Mouse (Mus musculus) ES-E14 (cell line): Measurements from ENCODE around the gene Tgfbr3. TPM values are rescaled to one million over a fixed set of nuclear protein-coding genes. Genes with fewer than 3 reads are reported as not detected.

Experiments used
- DNase-seq: peaks from one replicate; pipeline ENCODE4 v3.0.0-alpha.2; 2013; ENCODE audit warnings: low read depth, low spot score
- H3K27ac ChIP-seq: 2 replicates; pipeline ENCODE4 v1.5.1; 2012; ENCODE audit warnings: low read depth, mild to moderate bottlenecking, low read length, moderate library complexity, mixed read lengths; ENCODE audit not compliant: poor library complexity, insufficient read depth, severe bottlenecking
- H3K36me3 ChIP-seq: 2 replicates; pipeline ENCODE4 v1.6.1; 2012; ENCODE audit warnings: mild to moderate bottlenecking, low read length, moderate library complexity, mixed read lengths; ENCODE audit not compliant: control insufficient read depth, poor library complexity, insufficient read depth, severe bottlenecking
- H3K4me1 ChIP-seq, 2 experiments: fragments of 150-350 bp in 1 of 2; sonication (generic) in 1 of 2; 2 replicates each; pipeline ENCODE4 v1.6.1; 2012; ENCODE audit warnings: low read length in 2 of 2, mild to moderate bottlenecking in 1 of 2, mixed read lengths in 1 of 2; ENCODE audit not compliant: control insufficient read depth in 2 of 2, insufficient read depth in 2 of 2, poor library complexity in 1 of 2
- H3K4me3 ChIP-seq, 2 experiments: fragments of 150-350 bp in 1 of 2; sonication (generic) in 1 of 2; 2 replicates each; pipeline ENCODE4 v1.5.1; 2012; ENCODE audit warnings: low read length in 2 of 2, low read depth in 1 of 2, mild to moderate bottlenecking in 1 of 2, mixed read lengths in 1 of 2; ENCODE audit not compliant: insufficient read depth in 1 of 2, poor library complexity in 1 of 2, severe bottlenecking in 1 of 2
- H3K9ac ChIP-seq: 2 replicates; pipeline ENCODE4 v1.6.1; 2012; ENCODE audit warnings: low read depth, mild to moderate bottlenecking, low read length, mixed read lengths; ENCODE audit not compliant: poor library complexity, insufficient read depth, severe bottlenecking
- H3K9me3 ChIP-seq: fragments of 150-350 bp; sonication (generic); 2 replicates; pipeline ENCODE4 v1.6.1; 2012; ENCODE audit warnings: low read depth, mild to moderate bottlenecking, low read length; ENCODE audit not compliant: control insufficient read depth, insufficient read depth
- CHD2 ChIP-seq: IDR thresholded peaks from 2 replicates; pipeline ENCODE4 v1.6.1; 2014; ENCODE audit warnings: mild to moderate bottlenecking, low read depth, low read length, inconsistent platforms
- HCFC1 ChIP-seq: IDR thresholded peaks from 2 replicates; pipeline ENCODE4 v1.6.1; 2012; ENCODE audit warnings: low read length, inconsistent platforms, borderline replicate concordance; ENCODE audit not compliant: insufficient read depth
- MAFK ChIP-seq: IDR thresholded peaks from 2 replicates; pipeline ENCODE4 v1.6.1; 2014; ENCODE audit warnings: mild to moderate bottlenecking, low read depth, low read length, inconsistent platforms; ENCODE audit not compliant: insufficient read depth
- ZC3H11A ChIP-seq: IDR thresholded peaks from 2 replicates; pipeline ENCODE4 v1.6.1; 2012; ENCODE audit warnings: low read depth, mild to moderate bottlenecking, inconsistent platforms, low read length, borderline replicate concordance
- ZNF384 ChIP-seq: IDR thresholded peaks from 2 replicates; pipeline ENCODE4 v1.6.1; 2012; ENCODE audit warnings: low read depth, low read length, inconsistent platforms
- in situ Hi-C, 2 experiments: fragments of 600-800 bp; cut with MboI; formaldehyde crosslinking; loops; one replicate each; pipeline ENCODE4 v1.15.1; 2025; ENCODE audit warnings: low sequenced_read_pairs in 2 of 2, inconsistent platforms in 1 of 2; ENCODE audit not compliant: unreplicated experiment in 2 of 2
- total RNA-seq: library from RNA; depleted of rRNA; stranded (reverse); fragments of 300-350 nt; gene quantifications from 2 replicates; pipeline ENCODE4 v1.2.3, GENCODE M21; 2012

Gene Tgfbr3
- total RNA-seq, 1 experiment: 3.1 TPM

DNA sequence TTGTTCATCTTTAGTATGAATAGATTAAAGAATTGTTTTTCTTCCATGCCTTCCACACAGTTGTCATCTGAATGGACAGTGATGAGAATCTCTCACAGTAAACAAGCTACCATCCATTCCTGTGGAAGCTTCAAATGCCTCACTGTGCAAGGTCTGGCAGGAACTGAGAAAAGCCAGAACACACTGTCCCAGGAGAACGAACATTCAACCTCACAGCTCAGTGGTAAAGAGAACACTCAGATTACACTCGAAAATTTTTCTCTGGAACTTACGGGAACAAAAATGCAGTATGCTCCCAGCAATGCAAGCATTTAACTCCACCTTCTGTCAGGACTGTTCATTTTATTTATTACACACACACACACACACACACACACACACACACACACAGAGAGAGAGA is 13.2 kb downstream of the Tgfbr3 start:
- Histone ChIP-seq H3K9ac (no peak overlapping the region), H3K27ac (no peak overlapping the region), H3K9me3 (no peaks in the 10 kb centered on the region), H3K36me3 (no peaks in the 10 kb centered on the region), H3K4me3 (no peak overlapping the region), H3K4me1 (peaks cover 2% of the 10 kb centered on the region in 2 experiments; a peak in 2 of 4 replicates)
- TF ChIP-seq MAFK: no peak
- no peak for TF ChIP-seq CHD2
- no peak for TF ChIP-seq ZC3H11A
- TF ChIP-seq ZNF384: no peak
- no peak for TF ChIP-seq HCFC1
- in situ Hi-C loops: loop anchor here in 1 of 2 experiments (25.0 kb wide), 1 partner anchor 814 kb away; the partner anchor contains the start of gene Barhl2
- DNase-seq: no peak

- Histone ChIP-seq H3K4me1 (peaks cover 2 to 4% of the 10 kb centered on the region in 2 experiments; a peak in 2 of 4 replicates), H3K9me3 (no peaks in the 10 kb centered on the region), H3K9ac (no peak overlapping the region), H3K36me3 (no peaks in the 10 kb centered on the region), H3K4me3 (no peak overlapping the region), H3K27ac (no peak overlapping the region)
- TF ChIP-seq HCFC1 (no peak), ZNF384 (no peak), MAFK (no peak), CHD2 (no peak), ZC3H11A (no peak)
- in situ Hi-C loops: no loop called here
- no peak for DNase-seq
Measured at GRCm38 (mm10) chr5:107272252-107273028, 17.0 kb downstream of the Tgfbr3 start.

- H3K36me3 ChIP-seq: no peaks in the 10 kb centered on the region
- H3K9me3 ChIP-seq: no peaks in the 10 kb centered on the region
- H3K9ac ChIP-seq: no peak overlapping the region
- TF ChIP-seq ZNF384: no peak
- TF ChIP-seq CHD2: no peak
- TF ChIP-seq ZC3H11A: no peak
- no peak for TF ChIP-seq HCFC1
- TF ChIP-seq MAFK: no peak
- peaks cover 2 to 4% of the 10 kb centered on the region in 2 experiments; a peak in 2 of 4 replicates for H3K4me1 ChIP-seq
- H3K4me3 ChIP-seq: no peak overlapping the region
- in situ Hi-C loops: no loop called here
- no peak overlapping the region for H3K27ac ChIP-seq
- DNase-seq: no peak
Measured at GRCm38 (mm10) chr5:107269006-107269328, 20.5 kb downstream of the Tgfbr3 start.

GRCm38 (mm10) chr5:107268121-107269005 is 21.1 kb downstream of the Tgfbr3 start:
- H3K4me1 ChIP-seq: peaks cover 2 to 4% of the 10 kb centered on the region in 2 experiments; a peak in 2 of 4 replicates

More at GRCm38 (mm10) chr5:107268121-107269005, 21.1 kb downstream of the Tgfbr3 start:
- TF ChIP-seq MAFK: no peak
- Histone ChIP-seq H3K9me3 (no peaks in the 10 kb centered on the region), H3K9ac (no peak overlapping the region), H3K27ac (no peak overlapping the region), H3K4me3 (no peak overlapping the region), H3K36me3 (no peaks in the 10 kb centered on the region)
- DNase-seq: no peak
- in situ Hi-C loops: no loop called here
